ENCODE assay signal across 9 mouse cellular contexts in genomic region chr1:131981378-131982013, GRCm38 (mm10). TPM values are rescaled to one million over a fixed set of nuclear protein-coding genes. Genes with fewer than 3 reads are reported as not detected.
DNase-seq lines count a peak whose midpoint lies in the region; ATAC-seq and TF ChIP-seq lines count a peak whose summit lies in the region.
"Had no signal": no experiment of that assay in that cellular context is flagged by ENCODE, and none has a peak within 500 bp of the region (broad histone marks: within the 10 kb centered on the region; RNA-seq: fewer than 3 reads in every experiment).

No protein-coding gene starts in this region.

- H3K4me3 ChIP-seq in bone marrow macrophage, adult 2 months (ENCODE audit: insufficient read depth, low read length) = no peak overlapping the region
- no peak overlapping the region for H3K4me3 ChIP-seq in liver, postnatal 0 days (ENCODE audit: low read depth, low read length)
- H3K4me3 ChIP-seq: embryonic facial prominence, embryonic 13.5 days had no signal

- no peaks in the 10 kb centered on the region for H3K9me3 ChIP-seq in liver, postnatal 0 days (ENCODE audit: low read length)
- H3K9me3 ChIP-seq: embryonic facial prominence, embryonic 13.5 days had no signal

- no peaks in the 10 kb centered on the region for H3K4me1 ChIP-seq in bone marrow macrophage, adult 2 months (ENCODE audit: control insufficient read depth, insufficient read depth, low read length)
- 0 out of 2 replicates have a peak, but pooled peaks cover 2% of the 10 kb centered on the region for H3K4me1 ChIP-seq in liver, postnatal 0 days (ENCODE audit: insufficient read depth)
- H3K4me1 ChIP-seq: embryonic facial prominence, embryonic 13.5 days had no signal

- peak; percentile 86 for DNase-seq in heart, postnatal 4 days
- DNase-seq in layer of hippocampus, adult 18-20 months (ENCODE audit: low spot score in 2 of 2) = peak; percentile 47 to 80
- DNase-seq in liver, postnatal 0 days = peak; percentile 81
- DNase-seq in thymus, postnatal 0 days (ENCODE audit: low spot score) = peak; percentile 79

- no peaks in the 10 kb centered on the region for H3K27me3 ChIP-seq in liver, postnatal 0 days (ENCODE audit: insufficient read depth, low read length)
- H3K27me3 ChIP-seq: embryonic facial prominence, embryonic 13.5 days had no signal

- peak; percentile 68 for ATAC-seq in CD4-positive, CD25-positive, alpha-beta regulatory T cell, adult 4 months
- ATAC-seq in erythroblast, adult 5-6 weeks (replicated peaks; ENCODE audit: low FRiP score, poor library complexity, severe bottlenecking) = peak; percentile 86
- ATAC-seq in liver, postnatal 0 days = peak; percentile 72
- ATAC-seq in neutrophil, adult 5-6 weeks (ENCODE audit: extremely low read depth, insufficient number of reproducible peaks, low FRiP score, poor library complexity, severe bottlenecking) = peak; percentile 65

- no peak overlapping the region for H3K27ac ChIP-seq in bone marrow macrophage, adult 2 months (ENCODE audit: insufficient read depth, low read depth, low read length)
- no peak overlapping the region for H3K27ac ChIP-seq in liver, postnatal 0 days (ENCODE audit: low read depth)
- H3K27ac ChIP-seq: embryonic facial prominence, embryonic 13.5 days had no signal

- no peak overlapping the region for H3K9ac ChIP-seq in liver, postnatal 0 days (replicated peaks)
- H3K9ac ChIP-seq: embryonic facial prominence, embryonic 13.5 days had no signal

- WGBS in liver, postnatal 0 days (ENCODE audit: insufficient replicate concordance) = 50% methylated on average over 12 of the region's 12 CpGs

- H3K4me2 ChIP-seq in liver, postnatal 0 days (ENCODE audit: low read depth, low read length) = no peak overlapping the region
- H3K4me2 ChIP-seq: embryonic facial prominence, embryonic 13.5 days had no signal

- peak; percentile 81 for TF ChIP-seq CTCF in bone marrow macrophage, adult 2 months (IDR thresholded peaks at IDR 0.05; ENCODE audit: low read depth, low read length)
- peak; percentile 94 for TF ChIP-seq CTCF in liver, postnatal 0 days (IDR thresholded peaks at IDR 0.05; ENCODE audit: low read depth)

- no peak for TF ChIP-seq EP300 in liver, postnatal 0 days (IDR thresholded peaks at IDR 0.05; ENCODE audit: low read depth)

- 0 out of 2 replicates have a peak, but pooled peaks cover 4% of the 10 kb centered on the region for H3K36me3 ChIP-seq in liver, postnatal 0 days (replicated peaks; ENCODE audit: insufficient read depth, low read length)
- H3K36me3 ChIP-seq: embryonic facial prominence, embryonic 13.5 days had no signal

- no peak for TF ChIP-seq POLR2A in bone marrow macrophage, adult 2 months (IDR thresholded peaks at IDR 0.05; ENCODE audit: borderline replicate concordance, low read depth, low read length)

RNA-seq across cellular contexts. Expression of gene Slc45a3, which starts 18.7 kb away (rescaled TPM):
- polyA plus RNA-seq in CD4-positive, CD25-positive, alpha-beta regulatory T cell, adult 4 months (2017; shearing (Covaris generic)) = under 1 TPM; 0.26 to 0.49 TPM
- polyA plus RNA-seq in bone marrow macrophage, adult 2 months (2012; ENCODE audit: insufficient read depth, insufficient read length, missing spikeins) = not detected in 2 replicates
- total RNA-seq in erythroblast, adult 5-6 weeks (2015; ENCODE audit: low replicate concordance) = not detected in 2 replicates
- 0.56 and 1.3 TPM in 2 replicates for total RNA-seq in erythroblast, adult 5-6 weeks (2017; ENCODE audit: low replicate concordance)
- 1 to 10 TPM; 2.1 to 2.3 TPM for total RNA-seq in heart, postnatal 4 days (2021)
- total RNA-seq in layer of hippocampus, adult 18-20 months (2021) = under 1 TPM; 0.72 to 0.89 TPM
- 4.3 and 6.0 TPM in 2 replicates for polyA plus RNA-seq in liver, postnatal 0 days (2015; fragmentation: Nextera tagmentation; extraction: Ambion mirVana)
- not detected in 2 replicates for total RNA-seq in neutrophil, adult 5-6 weeks (2017)
- polyA plus RNA-seq in thymus, postnatal 0 days (2015; fragmentation: Nextera tagmentation; extraction: Ambion mirVana) = 2.7 and 3.0 TPM in 2 replicates

RNA-seq across cellular contexts. Expression of gene Elk4, which starts 25.9 kb away (rescaled TPM):
- polyA plus RNA-seq in CD4-positive, CD25-positive, alpha-beta regulatory T cell, adult 4 months (2017; shearing (Covaris generic)) = 10 to 100 TPM; 58.2 to 68.3 TPM
- polyA plus RNA-seq in bone marrow macrophage, adult 2 months (2012; ENCODE audit: insufficient read depth, insufficient read length, missing spikeins) = 59.7 and 66.6 TPM in 2 replicates
- total RNA-seq in erythroblast, adult 5-6 weeks (2015; ENCODE audit: low replicate concordance) = 96.8 and 101 TPM in 2 replicates
- total RNA-seq in erythroblast, adult 5-6 weeks (2017; ENCODE audit: low replicate concordance) = 75.8 and 94.4 TPM in 2 replicates
- total RNA-seq in heart, postnatal 4 days (2021) = 100 to 1,000 TPM; 104 to 110 TPM
- total RNA-seq in layer of hippocampus, adult 18-20 months (2021) = 10 to 100 TPM; 55.3 to 64.3 TPM
- 10.7 and 14.6 TPM in 2 replicates for polyA plus RNA-seq in liver, postnatal 0 days (2015; fragmentation: Nextera tagmentation; extraction: Ambion mirVana)
- total RNA-seq in neutrophil, adult 5-6 weeks (2017) = 208 and 233 TPM in 2 replicates
- polyA plus RNA-seq in thymus, postnatal 0 days (2015; fragmentation: Nextera tagmentation; extraction: Ambion mirVana) = 43.2 and 56.0 TPM in 2 replicates
